Mouse (Mus musculus): Measurements from ENCODE around the gene B230217C12Rik. TPM values are rescaled to one million over a fixed set of nuclear protein-coding genes. Genes with fewer than 3 reads are reported as not detected.

Gene B230217C12Rik
- polyA plus RNA-seq, 1 experiment from 2014 or later = 4.1 TPM

DNA sequence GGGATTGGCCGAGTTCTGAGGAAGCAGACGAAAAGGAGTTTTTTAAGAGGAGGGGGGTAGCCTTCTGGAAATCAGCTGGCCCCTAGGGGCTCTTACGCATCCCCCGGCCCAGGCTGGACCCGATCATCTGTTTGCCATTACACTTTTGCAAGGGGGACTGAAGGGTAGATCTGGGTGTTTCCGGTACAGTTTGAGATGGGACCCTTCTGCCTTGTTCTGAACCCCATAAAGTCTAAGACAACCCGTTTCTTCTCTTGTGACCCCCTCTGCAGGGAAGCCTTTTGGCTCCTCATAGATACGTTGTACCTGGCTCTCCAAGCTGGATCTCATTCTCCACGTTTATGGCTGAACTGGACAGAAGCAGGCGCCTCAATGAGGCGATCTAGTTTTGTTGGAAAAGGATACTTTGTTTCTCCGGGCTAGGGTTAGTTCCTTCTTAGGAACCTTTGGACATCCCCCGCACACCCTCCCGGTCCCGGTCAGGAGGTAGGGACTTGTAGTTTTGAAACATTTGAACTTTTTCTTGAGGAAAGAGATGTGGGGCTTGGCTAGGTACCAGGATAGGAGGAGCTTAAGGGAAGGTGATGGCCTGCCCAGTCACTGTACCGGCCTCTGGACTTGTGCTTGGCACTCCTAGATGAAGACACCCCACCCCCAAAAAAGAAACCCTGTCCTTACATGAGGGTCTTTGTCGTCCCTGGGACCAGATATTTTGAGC, 39.7 kb upstream of the B230217C12Rik start:
- WGBS = 2% methylated on average over 17 of the region's 17 CpGs
- Histone ChIP-seq H3K4me2 (ENCODE audit: low read depth, low read length) (peak overlapping the region; percentile 77), H3K4me1 (ENCODE audit: control insufficient read depth, insufficient read depth, low read length) (peaks cover 57% of the 10 kb centered on the region)

GRCm38 (mm10) chr11:97801409-97802193, 39.0 kb upstream of the B230217C12Rik start:
- Histone ChIP-seq H3K9me3 (ENCODE audit: control insufficient read depth, low read length) (no peaks in the 10 kb centered on the region), H3K4me1 (ENCODE audit: control insufficient read depth, insufficient read depth, low read length) (peaks cover 64% of the 10 kb centered on the region), H3K27ac (ENCODE audit: low read length) (peak overlapping the region; percentile 95), H3K4me2 (ENCODE audit: low read depth, low read length) (peak overlapping the region; percentile 77), H3K36me3 (ENCODE audit: control insufficient read depth, insufficient read depth, low read length) (no peaks in the 10 kb centered on the region), H3K9ac (ENCODE audit: low read depth, low read length) (peak overlapping the region; percentile 79), H3K4me3 (ENCODE audit: low read length) (peak overlapping the region; percentile 68), H3K27me3 (replicated peaks; ENCODE audit: control insufficient read depth, insufficient read depth, low read length) (no peaks in the 10 kb centered on the region)
- whole genome bisulfite sequencing = 14% methylated on average over 8 of the region's 8 CpGs
- peak; percentile 5 for ATAC-seq

More for the DNA sequence above, 39.7 kb upstream of the B230217C12Rik start:
- no peak for ATAC-seq
- H3K4me3 ChIP-seq (ENCODE audit: low read length) = peak overlapping the region; percentile 68
- H3K27ac ChIP-seq (ENCODE audit: low read length) = peak overlapping the region; percentile 95
- no peaks in the 10 kb centered on the region for H3K36me3 ChIP-seq (ENCODE audit: control insufficient read depth, insufficient read depth, low read length)
- no peaks in the 10 kb centered on the region for H3K27me3 ChIP-seq (replicated peaks; ENCODE audit: control insufficient read depth, insufficient read depth, low read length)
- no peaks in the 10 kb centered on the region for H3K9me3 ChIP-seq (ENCODE audit: control insufficient read depth, low read length)
- H3K9ac ChIP-seq (ENCODE audit: low read depth, low read length) = peak overlapping the region; percentile 79

GRCm38 (mm10) chr11:97802194-97802470, 38.4 kb upstream of the B230217C12Rik start:
- no peaks in the 10 kb centered on the region for H3K36me3 ChIP-seq (ENCODE audit: control insufficient read depth, insufficient read depth, low read length)
- 18% methylated on average over 1 of the region's 1 CpGs for WGBS
- H3K4me3 ChIP-seq (ENCODE audit: low read length) = peak overlapping the region; percentile 68

GRCm38 (mm10) chr11:97802495-97802894, 38.1 kb upstream of the B230217C12Rik start:
- no peak for ATAC-seq
- H3K4me1 ChIP-seq (ENCODE audit: control insufficient read depth, insufficient read depth, low read length) = peaks cover 71% of the 10 kb centered on the region
- H3K4me3 ChIP-seq (ENCODE audit: low read length) = peak overlapping the region; percentile 68
- no peak overlapping the region for H3K9ac ChIP-seq (ENCODE audit: low read depth, low read length)
- no peaks in the 10 kb centered on the region for H3K9me3 ChIP-seq (ENCODE audit: control insufficient read depth, low read length)
- no peaks in the 10 kb centered on the region for H3K36me3 ChIP-seq (ENCODE audit: control insufficient read depth, insufficient read depth, low read length)
- peak overlapping the region; percentile 95 for H3K27ac ChIP-seq (ENCODE audit: low read length)
- peak overlapping the region; percentile 77 for H3K4me2 ChIP-seq (ENCODE audit: low read depth, low read length)
- 33% methylated on average over 6 of the region's 6 CpGs for WGBS
- H3K27me3 ChIP-seq (replicated peaks; ENCODE audit: control insufficient read depth, insufficient read depth, low read length) = no peaks in the 10 kb centered on the region

More at GRCm38 (mm10) chr11:97802194-97802470, 38.4 kb upstream of the B230217C12Rik start:
- Histone ChIP-seq H3K4me2 (ENCODE audit: low read depth, low read length) (peak overlapping the region; percentile 77), H3K9ac (ENCODE audit: low read depth, low read length) (0 out of 2 replicates have a peak overlapping the region, but pooled peaks have one; percentile 20), H3K4me1 (ENCODE audit: control insufficient read depth, insufficient read depth, low read length) (peaks cover 69% of the 10 kb centered on the region), H3K27ac (ENCODE audit: low read length) (peak overlapping the region; percentile 95), H3K9me3 (ENCODE audit: control insufficient read depth, low read length) (no peaks in the 10 kb centered on the region), H3K27me3 (replicated peaks; ENCODE audit: control insufficient read depth, insufficient read depth, low read length) (no peaks in the 10 kb centered on the region)
- no peak for ATAC-seq

GRCm38 (mm10) chr11:97803847-97804246, 36.7 kb upstream of the B230217C12Rik start:
- Histone ChIP-seq H3K9me3 (ENCODE audit: control insufficient read depth, low read length) (no peaks in the 10 kb centered on the region), H3K36me3 (ENCODE audit: control insufficient read depth, insufficient read depth, low read length) (no peaks in the 10 kb centered on the region), H3K9ac (ENCODE audit: low read depth, low read length) (no peak overlapping the region), H3K4me1 (ENCODE audit: control insufficient read depth, insufficient read depth, low read length) (peaks cover 75% of the 10 kb centered on the region), H3K27ac (ENCODE audit: low read length) (peak overlapping the region; percentile 91; the same call in 1 of the 2 replicates), H3K4me2 (ENCODE audit: low read depth, low read length) (0 out of 2 replicates have a peak overlapping the region, but pooled peaks have one; percentile 1), H3K27me3 (replicated peaks; ENCODE audit: control insufficient read depth, insufficient read depth, low read length) (no peaks in the 10 kb centered on the region), H3K4me3 (ENCODE audit: low read length) (no peak overlapping the region)
- no peak for ATAC-seq
- 54% methylated on average over 5 of the region's 5 CpGs for WGBS

DNA sequence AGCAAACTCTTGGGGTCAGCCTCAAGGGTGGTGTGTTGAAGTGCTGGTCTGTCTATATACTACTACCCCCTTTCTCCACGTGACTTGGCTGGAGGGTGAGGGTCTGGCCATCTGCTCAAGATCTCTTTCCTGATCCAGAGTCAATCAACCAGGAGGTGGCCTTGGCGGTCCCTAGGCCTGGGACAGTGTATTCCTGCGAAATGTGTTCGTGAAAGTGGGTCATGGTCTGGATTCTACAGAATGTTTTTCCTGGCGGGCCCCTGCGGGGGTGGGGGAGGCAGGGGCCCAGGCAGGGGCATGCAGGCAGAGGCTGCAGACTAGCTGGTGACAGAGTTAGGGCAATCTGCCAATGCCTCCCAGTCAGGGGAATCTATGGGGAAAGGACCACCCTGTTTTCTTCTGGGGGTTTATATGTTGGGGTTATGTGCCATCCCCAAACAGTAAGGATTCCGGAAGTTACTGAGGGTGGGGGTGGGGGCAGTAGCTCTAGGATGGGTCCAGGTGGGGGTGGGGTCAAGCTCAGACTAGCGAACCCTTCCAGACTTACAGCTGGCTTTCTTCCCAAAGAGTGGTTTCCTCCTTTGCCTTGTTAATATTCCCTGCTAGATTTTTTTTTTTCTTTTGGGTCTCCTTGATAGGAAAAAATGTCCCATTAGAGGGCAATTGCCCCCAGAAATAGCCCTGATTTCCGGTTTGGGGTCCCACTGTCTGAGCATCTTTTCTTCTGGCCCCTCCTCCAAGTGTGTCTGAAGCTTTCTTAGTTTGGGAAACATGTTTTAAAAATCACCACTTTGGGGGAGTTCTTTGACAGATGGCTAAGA, 35.5 kb upstream of the B230217C12Rik start:
- 23% methylated on average over 9 of the region's 9 CpGs for WGBS
- Histone ChIP-seq H3K4me1 (ENCODE audit: control insufficient read depth, insufficient read depth, low read length) (peaks cover 87% of the 10 kb centered on the region), H3K36me3 (ENCODE audit: control insufficient read depth, insufficient read depth, low read length) (peaks cover 3% of the 10 kb centered on the region; the same call in 1 of the 2 replicates), H3K9me3 (ENCODE audit: control insufficient read depth, low read length) (no peaks in the 10 kb centered on the region), H3K27ac (ENCODE audit: low read length) (peak overlapping the region; percentile 91), H3K4me3 (ENCODE audit: low read length) (peak overlapping the region; percentile 19), H3K27me3 (replicated peaks; ENCODE audit: control insufficient read depth, insufficient read depth, low read length) (no peaks in the 10 kb centered on the region), H3K9ac (ENCODE audit: low read depth, low read length) (peak overlapping the region; percentile 52), H3K4me2 (ENCODE audit: low read depth, low read length) (peak overlapping the region; percentile 38)
- ATAC-seq = no peak

DNA sequence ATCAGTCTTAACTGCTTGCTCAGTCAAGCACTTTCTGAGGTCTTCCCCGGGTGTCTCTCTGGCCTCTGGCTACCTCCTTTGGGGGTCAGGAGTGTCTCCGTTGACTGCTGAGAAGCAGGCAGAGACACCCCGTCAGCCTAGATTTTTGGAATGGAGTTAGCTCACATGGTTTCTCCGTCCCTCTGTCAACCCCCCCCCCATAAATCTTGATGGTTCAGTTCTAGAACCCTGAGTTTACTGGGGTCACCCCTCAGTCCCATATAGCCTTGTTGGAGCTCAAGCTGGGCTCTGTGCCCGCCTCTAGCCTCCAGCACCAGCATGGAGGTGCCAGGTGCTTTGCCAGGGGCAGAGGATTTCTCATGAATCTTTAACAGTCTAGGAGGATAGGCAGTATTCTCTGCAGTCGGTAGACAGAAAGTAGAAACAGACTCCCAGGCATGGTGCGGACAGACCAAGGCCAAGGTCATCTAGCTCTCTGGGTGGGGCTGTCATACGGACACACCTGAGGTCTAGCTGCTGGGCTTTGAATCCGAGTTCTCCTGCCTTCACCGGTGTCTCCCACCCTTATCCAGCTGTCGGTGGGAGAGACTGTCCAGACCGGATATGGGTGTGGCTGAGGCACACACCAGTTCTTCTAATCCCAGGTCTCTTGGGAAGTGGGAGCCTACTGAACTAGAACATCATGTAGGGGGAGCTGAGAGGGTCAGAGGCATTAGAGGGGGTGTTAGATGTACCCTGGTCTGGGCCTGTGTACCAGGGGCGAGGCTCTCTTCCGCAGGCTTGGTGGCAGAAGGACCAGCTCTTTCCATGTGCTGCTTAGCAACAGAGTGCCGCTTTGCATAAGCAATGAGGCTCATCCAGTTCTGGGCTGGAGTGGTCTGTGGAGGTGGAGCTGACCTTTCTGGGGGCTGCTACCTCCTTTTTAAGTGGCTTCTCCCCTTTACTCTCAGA, 34.6 kb upstream of the B230217C12Rik start:
- no peak for ATAC-seq
- Histone ChIP-seq H3K27ac (ENCODE audit: low read length) (peak overlapping the region; percentile 91), H3K27me3 (replicated peaks; ENCODE audit: control insufficient read depth, insufficient read depth, low read length) (no peaks in the 10 kb centered on the region), H3K4me1 (ENCODE audit: control insufficient read depth, insufficient read depth, low read length) (peaks cover 94% of the 10 kb centered on the region), H3K4me3 (ENCODE audit: low read length) (peak overlapping the region; percentile 13), H3K36me3 (ENCODE audit: control insufficient read depth, insufficient read depth, low read length) (peaks cover 3% of the 10 kb centered on the region; the same call in 1 of the 2 replicates), H3K9ac (ENCODE audit: low read depth, low read length) (peak overlapping the region; percentile 52), H3K4me2 (ENCODE audit: low read depth, low read length) (peak overlapping the region; percentile 38), H3K9me3 (ENCODE audit: control insufficient read depth, low read length) (no peaks in the 10 kb centered on the region)
- 19% methylated on average over 15 of the region's 15 CpGs for WGBS

DNA sequence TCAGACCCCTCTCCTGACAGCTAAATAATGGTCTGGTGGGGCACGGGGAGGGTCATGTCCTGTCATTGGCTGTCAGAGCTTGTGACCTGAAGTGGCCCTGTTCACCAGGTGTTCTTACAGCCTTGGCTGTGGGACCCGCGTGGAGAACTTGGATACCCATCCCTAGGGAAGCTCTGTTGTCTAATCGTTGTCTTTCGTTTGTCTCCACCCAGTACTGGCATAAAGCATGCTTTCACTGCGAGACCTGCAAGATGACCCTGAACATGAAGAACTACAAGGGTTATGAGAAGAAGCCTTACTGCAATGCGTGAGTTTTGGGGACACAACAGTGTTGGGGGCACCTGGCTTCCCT, 34.0 kb upstream of the B230217C12Rik start:
- no peak overlapping the region for H3K4me2 ChIP-seq (ENCODE audit: low read depth, low read length)
- WGBS = 63% methylated on average over 7 of the region's 7 CpGs
- no peaks in the 10 kb centered on the region for H3K27me3 ChIP-seq (replicated peaks; ENCODE audit: control insufficient read depth, insufficient read depth, low read length)
- peaks cover 3% of the 10 kb centered on the region; the same call in 1 of the 2 replicates for H3K36me3 ChIP-seq (ENCODE audit: control insufficient read depth, insufficient read depth, low read length)
- ATAC-seq = no peak
- H3K9ac ChIP-seq (ENCODE audit: low read depth, low read length) = peak overlapping the region; percentile 52; the same call in 1 of the 2 replicates
- H3K4me3 ChIP-seq (ENCODE audit: low read length) = no peak overlapping the region
- peaks cover 93% of the 10 kb centered on the region for H3K4me1 ChIP-seq (ENCODE audit: control insufficient read depth, insufficient read depth, low read length)
- H3K9me3 ChIP-seq (ENCODE audit: control insufficient read depth, low read length) = no peaks in the 10 kb centered on the region
- peak overlapping the region; percentile 91; the same call in 1 of the 2 replicates for H3K27ac ChIP-seq (ENCODE audit: low read length)
